Mouse (Mus musculus) bone marrow macrophage, adult 2 months (primary cell): Measurements from ENCODE around the gene Dlst.

Source experiments
- CTCF ChIP-seq: IDR thresholded peaks from 2 replicates; pipeline ENCODE4 v1.5.1; 2012; ENCODE audit warnings: low read depth, mild to moderate bottlenecking, low read length, moderate library complexity
- POLR2A ChIP-seq: IDR thresholded peaks from 2 replicates; pipeline ENCODE4 v1.6.1; 2012; ENCODE audit warnings: mild to moderate bottlenecking, low read depth, low read length, borderline replicate concordance

- TF ChIP-seq CTCF, result no peak
- TF ChIP-seq POLR2A, result no peak
Observed at GRCm38 (mm10) chr12:85150321-85151001, 39.8 kb downstream of the Dlst start.
